Mouse (Mus musculus): ENCODE measurements around the gene Rsbn1l.

DNA sequence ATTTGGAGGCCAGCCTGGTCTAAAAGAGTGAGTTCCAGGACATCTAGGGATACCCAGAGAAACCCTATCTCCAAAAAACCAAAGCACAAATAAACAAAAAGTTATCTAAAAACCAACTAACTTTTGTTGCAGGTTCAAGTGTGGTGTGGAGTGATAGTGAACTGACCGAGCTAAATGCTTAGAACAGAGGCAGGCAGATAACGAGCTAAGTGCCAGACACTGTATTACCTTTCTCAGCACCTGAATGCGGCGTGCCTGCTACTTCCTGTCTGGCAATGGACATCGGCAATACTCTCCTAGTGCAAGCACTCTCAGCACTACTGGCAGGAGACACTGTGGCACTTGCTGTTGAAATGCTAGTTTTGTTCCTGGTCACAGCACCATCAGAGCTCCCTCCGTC lies 41.4 kb upstream of the Rsbn1l start:
- TF ChIP-seq GATA1 (IDR thresholded peaks at IDR 0.05; ENCODE audit: low read length) (no peak), TAL1 (IDR thresholded peaks at IDR 0.05; ENCODE audit: low read length) (no peak)
